Mouse (Mus musculus): Measurements from ENCODE around the gene Utrn.
A peak's percentile ranks its signal among the peaks of the same experiment; 100 is the strongest.
"Not testable (repeated sequence)": the region's sequence is repeated elsewhere in the genome, so short reads cannot be mapped to it uniquely, and the experiment has no call there.

The Utrn gene

DNA sequence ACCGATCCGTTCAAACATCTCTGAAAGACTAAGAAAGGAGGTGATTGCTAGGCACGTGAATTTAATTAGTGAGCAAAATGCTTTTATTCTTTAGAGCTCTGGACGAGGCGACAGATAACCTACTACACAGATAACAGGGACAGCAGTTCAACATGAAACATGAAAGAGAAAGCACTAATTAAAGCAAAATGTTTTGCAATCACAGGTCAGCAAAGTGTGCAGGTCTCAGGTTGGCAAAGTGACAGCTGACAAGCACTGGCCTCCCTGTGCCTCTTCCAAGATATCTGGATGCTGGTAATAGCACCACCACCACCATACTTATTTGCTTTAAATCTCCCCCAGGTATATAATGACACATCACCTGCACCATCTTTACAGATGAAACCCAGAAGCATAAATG, 223.0 kb downstream of the Utrn start:
- H3K27me3 ChIP-seq (ENCODE audit: control insufficient read depth, insufficient read depth, low read length, poor library complexity, severe bottlenecking), result no peaks in the 10 kb centered on the region
- DNase-seq (ENCODE audit: low read depth, low spot score), result no peak
- H3K36me3 ChIP-seq (ENCODE audit: control insufficient read depth, insufficient read depth, low read length, poor library complexity, severe bottlenecking), result peaks cover 6% of the 10 kb centered on the region; the same call in 1 of the 2 replicates

GRCm38 (mm10) chr10:12643336-12643735, 225.8 kb downstream of the Utrn start:
- no peaks in the 10 kb centered on the region for H3K27me3 ChIP-seq (ENCODE audit: control insufficient read depth, insufficient read depth, low read length, poor library complexity, severe bottlenecking)
- H3K36me3 ChIP-seq (ENCODE audit: control insufficient read depth, insufficient read depth, low read length, poor library complexity, severe bottlenecking), result peaks cover 8% of the 10 kb centered on the region; the same call in 1 of the 2 replicates
- DNase-seq (ENCODE audit: low read depth, low spot score), result no peak

DNA sequence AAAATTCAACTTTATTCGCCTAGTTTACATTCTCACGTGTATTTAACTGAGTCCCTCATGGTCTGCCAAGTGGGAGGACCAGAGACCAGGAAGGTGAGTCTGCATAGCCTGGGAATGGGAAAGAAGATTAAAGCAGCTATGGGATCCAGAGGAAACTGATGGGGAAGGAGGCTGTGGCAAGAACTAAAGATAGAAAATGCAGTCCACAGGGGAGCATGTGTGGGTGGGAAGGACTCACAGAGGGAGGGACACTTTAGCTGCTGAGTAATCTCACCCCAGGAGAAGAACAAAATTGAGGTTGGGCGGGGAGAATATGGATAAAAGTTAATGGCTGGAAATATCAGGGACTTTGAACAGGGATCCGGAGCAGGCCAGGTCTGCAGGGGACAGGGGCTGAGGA, 229.5 kb downstream of the Utrn start:
- DNase-seq (ENCODE audit: low read depth, low spot score), result no peak

GRCm38 (mm10) chr10:12633965-12634364, 235.2 kb downstream of the Utrn start:
- DNase-seq (ENCODE audit: low read depth, low spot score), result no peak
- no peaks in the 10 kb centered on the region for H3K27me3 ChIP-seq (ENCODE audit: control insufficient read depth, insufficient read depth, low read length, poor library complexity, severe bottlenecking)
- H3K36me3 ChIP-seq (ENCODE audit: control insufficient read depth, insufficient read depth, low read length, poor library complexity, severe bottlenecking), result peaks cover 3% of the 10 kb centered on the region; the same call in 1 of the 2 replicates

More for the DNA sequence above, 229.5 kb downstream of the Utrn start:
- peaks cover 5% of the 10 kb centered on the region; the same call in 1 of the 2 replicates for H3K36me3 ChIP-seq (ENCODE audit: control insufficient read depth, insufficient read depth, low read length, poor library complexity, severe bottlenecking)
- no peaks in the 10 kb centered on the region for H3K27me3 ChIP-seq (ENCODE audit: control insufficient read depth, insufficient read depth, low read length, poor library complexity, severe bottlenecking)

DNA sequence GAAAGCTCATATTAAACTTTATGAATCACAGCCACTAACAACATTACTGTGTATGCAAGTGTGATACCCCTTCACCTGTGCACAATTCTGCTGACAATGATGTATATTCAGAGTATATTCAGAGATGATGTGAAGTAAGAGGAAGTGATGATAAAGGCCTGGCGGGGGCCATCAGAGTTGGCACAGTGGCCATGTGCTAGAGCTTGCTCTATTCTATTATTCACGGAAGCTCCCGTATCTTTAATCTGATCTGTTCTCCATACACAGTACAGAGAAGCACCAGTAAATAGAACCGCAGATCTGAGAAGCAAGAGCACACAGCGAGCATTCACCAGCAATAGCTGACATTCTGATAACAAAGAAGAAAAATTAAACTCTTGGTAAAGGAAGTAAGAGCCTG, 238.2 kb downstream of the Utrn start:
- H3K36me3 ChIP-seq (ENCODE audit: control insufficient read depth, insufficient read depth, low read length, poor library complexity, severe bottlenecking), result peaks cover 4% of the 10 kb centered on the region; the same call in 1 of the 2 replicates
- DNase-seq (ENCODE audit: low read depth, low spot score), result no peak
- H3K27me3 ChIP-seq (ENCODE audit: control insufficient read depth, insufficient read depth, low read length, poor library complexity, severe bottlenecking), result no peaks in the 10 kb centered on the region

DNA sequence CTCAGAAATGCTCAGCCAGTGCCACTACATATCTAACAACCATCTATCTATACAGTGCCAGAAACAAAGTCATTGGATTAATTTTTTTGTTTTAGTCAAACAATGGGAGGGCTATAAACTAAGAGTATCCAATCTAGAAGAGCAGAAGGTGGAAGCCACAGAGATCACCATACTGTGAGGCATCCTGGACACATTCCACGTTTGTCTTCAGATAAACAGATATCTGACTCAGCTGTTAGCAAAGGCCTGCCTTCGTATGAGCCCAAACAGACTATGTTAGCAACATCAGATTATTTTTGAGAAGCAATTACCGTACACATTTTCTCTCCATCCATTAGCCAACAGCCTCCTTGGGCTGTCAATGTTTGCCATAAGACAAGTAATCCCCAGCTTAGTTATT, 250.8 kb downstream of the Utrn start:
- DNase-seq (ENCODE audit: low read depth, low spot score), result no peak
- 0 out of 2 replicates have a peak, but pooled peaks cover 1% of the 10 kb centered on the region for H3K36me3 ChIP-seq (ENCODE audit: control insufficient read depth, insufficient read depth, low read length, poor library complexity, severe bottlenecking)
- H3K27me3 ChIP-seq (ENCODE audit: control insufficient read depth, insufficient read depth, low read length, poor library complexity, severe bottlenecking), result no peaks in the 10 kb centered on the region

- DNase-seq (ENCODE audit: low read depth, low spot score), result no peak
- Histone ChIP-seq H3K36me3 (ENCODE audit: control insufficient read depth, insufficient read depth, low read length, poor library complexity, severe bottlenecking) (0 out of 2 replicates have a peak, but pooled peaks cover 1% of the 10 kb centered on the region), H3K27me3 (ENCODE audit: control insufficient read depth, insufficient read depth, low read length, poor library complexity, severe bottlenecking) (no peaks in the 10 kb centered on the region)
Observed at GRCm38 (mm10) chr10:12615723-12616122, 253.4 kb downstream of the Utrn start.

GRCm38 (mm10) chr10:12614465-12615199, 254.5 kb downstream of the Utrn start:
- no peaks in the 10 kb centered on the region for H3K27me3 ChIP-seq (ENCODE audit: control insufficient read depth, insufficient read depth, low read length, poor library complexity, severe bottlenecking)
- 0 out of 2 replicates have a peak, but pooled peaks cover 1% of the 10 kb centered on the region for H3K36me3 ChIP-seq (ENCODE audit: control insufficient read depth, insufficient read depth, low read length, poor library complexity, severe bottlenecking)
- no peak for DNase-seq (ENCODE audit: low read depth, low spot score)

DNA sequence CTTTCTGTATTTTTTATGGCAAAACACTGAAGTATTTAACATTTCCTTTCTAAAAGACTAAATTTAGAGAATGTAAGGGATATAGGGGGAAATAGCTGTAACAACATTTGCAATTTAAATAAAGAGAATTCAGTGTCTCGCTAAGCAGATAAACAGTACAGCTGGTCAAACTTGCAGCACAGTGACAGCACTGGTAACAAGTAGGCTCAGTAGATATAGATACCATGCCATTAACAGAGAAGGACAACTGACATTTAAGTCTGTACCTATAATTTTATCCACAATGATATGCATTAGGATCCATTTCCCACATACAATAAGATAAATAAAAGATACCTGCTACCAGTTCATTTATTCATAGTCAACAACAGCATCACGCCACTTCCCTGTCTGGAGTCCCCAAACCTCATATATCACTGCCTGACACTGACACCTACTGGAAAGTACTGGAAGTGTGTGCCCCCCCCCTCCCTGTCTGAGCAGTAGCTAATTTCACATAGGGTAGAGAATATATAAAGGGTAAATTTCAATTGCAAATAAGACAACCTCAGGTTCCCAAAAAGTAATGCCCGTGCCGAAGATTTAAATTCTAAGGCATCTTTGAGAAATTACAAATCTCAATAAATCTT, 256.8 kb downstream of the Utrn start:
- Histone ChIP-seq H3K27me3 (ENCODE audit: control insufficient read depth, insufficient read depth, low read length, poor library complexity, severe bottlenecking) (no peaks in the 10 kb centered on the region), H3K36me3 (ENCODE audit: control insufficient read depth, insufficient read depth, low read length, poor library complexity, severe bottlenecking) (no peaks in the 10 kb centered on the region)
- DNase-seq (ENCODE audit: low read depth, low spot score), result peak; percentile 71

DNA sequence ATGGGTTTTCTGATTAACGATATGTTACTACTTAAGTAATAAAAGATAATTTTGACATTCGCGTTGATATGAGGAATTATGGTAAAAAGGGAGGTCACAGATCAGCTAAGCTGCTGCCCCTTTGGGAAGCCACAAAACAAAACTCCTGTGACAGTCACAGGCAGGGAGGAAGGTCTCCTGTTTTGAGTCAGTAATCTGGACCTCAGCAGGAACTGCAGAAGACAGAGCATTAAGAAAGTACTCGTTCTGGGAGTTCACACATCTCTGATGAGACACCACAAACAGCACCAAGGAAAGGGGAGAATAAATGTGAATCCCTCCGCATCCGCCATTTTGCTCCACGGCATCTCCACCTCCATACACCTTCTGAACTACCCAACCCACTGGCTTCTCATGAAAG, 259.3 kb downstream of the Utrn start:
- H3K36me3 ChIP-seq (ENCODE audit: control insufficient read depth, insufficient read depth, low read length, poor library complexity, severe bottlenecking), result no peaks in the 10 kb centered on the region
- H3K27me3 ChIP-seq (ENCODE audit: control insufficient read depth, insufficient read depth, low read length, poor library complexity, severe bottlenecking), result no peaks in the 10 kb centered on the region
- no peak for DNase-seq (ENCODE audit: low read depth, low spot score)

- DNase-seq (ENCODE audit: low read depth, low spot score), result no peak
- no peaks in the 10 kb centered on the region for H3K27me3 ChIP-seq (ENCODE audit: control insufficient read depth, insufficient read depth, low read length, poor library complexity, severe bottlenecking)
- no peaks in the 10 kb centered on the region for H3K36me3 ChIP-seq (ENCODE audit: control insufficient read depth, insufficient read depth, low read length, poor library complexity, severe bottlenecking)
Observed at GRCm38 (mm10) chr10:12608634-12609033, 260.5 kb downstream of the Utrn start.

GRCm38 (mm10) chr10:12607180-12607579, 262.0 kb downstream of the Utrn start:
- not testable (repeated sequence) for H3K36me3 ChIP-seq (ENCODE audit: control insufficient read depth, insufficient read depth, low read length, poor library complexity, severe bottlenecking); H3K27me3 ChIP-seq (ENCODE audit: control insufficient read depth, insufficient read depth, low read length, poor library complexity, severe bottlenecking); DNase-seq (ENCODE audit: low read depth, low spot score)

GRCm38 (mm10) chr10:12595379-12595778, 273.8 kb downstream of the Utrn start:
- Histone ChIP-seq H3K36me3 (ENCODE audit: control insufficient read depth, insufficient read depth, low read length, poor library complexity, severe bottlenecking) (no peaks in the 10 kb centered on the region), H3K27me3 (ENCODE audit: control insufficient read depth, insufficient read depth, low read length, poor library complexity, severe bottlenecking) (no peaks in the 10 kb centered on the region)
- no peak for DNase-seq (ENCODE audit: low read depth, low spot score)

- Histone ChIP-seq H3K36me3 (ENCODE audit: control insufficient read depth, insufficient read depth, low read length, poor library complexity, severe bottlenecking) (no peaks in the 10 kb centered on the region), H3K27me3 (ENCODE audit: control insufficient read depth, insufficient read depth, low read length, poor library complexity, severe bottlenecking) (no peaks in the 10 kb centered on the region)
- no peak for DNase-seq (ENCODE audit: low read depth, low spot score)
Observed at GRCm38 (mm10) chr10:12594958-12595357, 274.2 kb downstream of the Utrn start.

- DNase-seq (ENCODE audit: low read depth, low spot score), result no peak
- Histone ChIP-seq H3K27me3 (ENCODE audit: control insufficient read depth, insufficient read depth, low read length, poor library complexity, severe bottlenecking) (no peaks in the 10 kb centered on the region), H3K36me3 (ENCODE audit: control insufficient read depth, insufficient read depth, low read length, poor library complexity, severe bottlenecking) (no peaks in the 10 kb centered on the region)
Observed at GRCm38 (mm10) chr10:12593071-12593470, 276.1 kb downstream of the Utrn start.

All from splenic B cell, adult 2 months (primary cell).